Mouse (Mus musculus) testis, adult 2 months (tissue): ENCODE data around the gene Rnf185.

ENCODE experiments used
- CTCF ChIP-seq: fragments of 200-500 bp; IDR thresholded peaks from 2 replicates; pipeline ENCODE4 v1.5.1; 2012; ENCODE audit warnings: low read depth, mild to moderate bottlenecking, inconsistent platforms, low read length, moderate library complexity; ENCODE audit not compliant: control insufficient read depth, insufficient read depth, insufficient replicate concordance
- POLR2A ChIP-seq: fragments of 200-500 bp; IDR thresholded peaks from 2 replicates; pipeline ENCODE4 v1.6.1; 2012; ENCODE audit warnings: low read depth, mild to moderate bottlenecking, inconsistent platforms, low read length, moderate library complexity; ENCODE audit not compliant: control insufficient read depth

DNA sequence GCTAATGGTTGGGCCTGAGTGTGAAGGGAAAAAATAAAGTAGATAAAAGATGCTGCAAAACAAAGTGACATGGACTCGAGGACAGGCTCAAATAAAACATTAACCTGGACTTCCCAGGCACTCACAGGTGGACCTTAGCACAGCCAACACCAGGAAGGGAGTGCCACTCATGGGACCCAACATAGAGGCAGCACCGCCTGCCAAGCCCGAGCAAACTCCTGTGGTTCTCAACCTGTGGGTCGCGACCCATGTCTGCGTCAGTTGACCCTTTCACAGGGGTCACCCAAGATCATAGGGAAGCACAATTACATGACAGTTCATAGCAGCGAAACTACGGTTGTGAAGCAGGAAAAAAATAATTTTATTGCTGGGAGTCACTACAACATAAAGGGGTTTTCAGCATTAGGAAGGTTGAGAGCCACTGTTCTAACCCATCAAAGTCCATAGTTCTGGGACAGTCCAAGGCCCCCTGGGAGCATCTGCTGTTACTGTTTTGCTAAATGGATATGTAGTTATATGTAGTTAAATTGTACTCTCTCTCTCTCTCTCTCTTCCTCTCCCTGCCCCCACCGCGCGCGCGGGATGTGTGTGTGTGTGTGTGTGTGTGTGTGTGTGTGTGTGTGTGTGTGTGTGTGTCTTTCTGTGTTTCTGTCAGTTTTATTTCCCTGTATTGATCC, 6.4 kb upstream of the Rnf185 start:
- TF ChIP-seq CTCF (no peak), POLR2A (no peak)
